Mouse (Mus musculus) E14TG2a.4 (cell line): ENCODE measurements at regions not wholly inside any gene's neighbourhood (a gene's known extent, or its start where the extent isn't known, plus 50 kb on each side); places are given as distances from the start of the nearest gene placed in this dataset.

Source experiments
- CTCF ChIP-seq: conservative IDR thresholded peaks from 2 replicates; pipeline ENCODE4 v1.5.1; 2014; ENCODE audit warnings: low read length
- NANOG ChIP-seq: IDR thresholded peaks from 2 replicates; pipeline ENCODE4 v1.6.1; 2014; ENCODE audit warnings: borderline replicate concordance, low read length, mixed read lengths
- POU5F1 ChIP-seq: IDR thresholded peaks from 2 replicates; pipeline ENCODE4 v1.6.1; 2014; ENCODE audit warnings: low read length, borderline replicate concordance

DNA sequence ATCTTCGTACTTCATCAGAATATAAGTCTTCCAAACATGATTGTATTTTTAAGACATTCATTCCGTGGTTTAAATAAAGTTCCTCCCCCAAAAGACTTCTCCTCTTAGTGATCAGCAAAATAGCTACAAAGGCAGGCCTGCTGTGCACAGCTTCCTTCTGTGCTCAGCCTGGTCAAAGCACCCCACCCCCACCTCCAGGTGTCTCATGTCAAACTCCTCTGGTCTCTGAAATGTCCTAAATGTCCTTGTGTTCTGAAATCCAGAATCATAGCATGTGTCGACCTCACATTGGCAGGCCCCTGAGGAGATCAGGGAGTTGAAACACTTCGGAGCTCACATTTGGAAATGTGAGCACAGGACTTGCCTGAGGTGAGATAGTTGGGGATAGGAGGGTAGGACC, 341.1 kb upstream of the Intu start:
- TF ChIP-seq CTCF = no peak
- no peak for TF ChIP-seq POU5F1
- TF ChIP-seq NANOG = no peak
